Mouse (Mus musculus) midbrain, embryonic 14.5 days (tissue): ENCODE measurements around the gene Hpdl. TPM values are rescaled to one million over a fixed set of nuclear protein-coding genes. Genes with fewer than 3 reads are reported as not detected.

ENCODE experiments used
- ATAC-seq: fragments of 200-750 bp; cut with Nextera tagmentation; 2 replicates; pipeline ENCODE4 v1.8.0; 2017; ENCODE audit warnings: moderate number of reproducible peaks, moderate library complexity; ENCODE audit not compliant: low FRiP score, low TSS enrichment
- DNase-seq: peaks from one replicate; pipeline ENCODE4 v3.0.0-alpha.2; 2015
- H3K27ac ChIP-seq: fragments of 300-500 bp; sonication (generic); replicated peaks from 2 replicates; pipeline ENCODE4 v1.5.1; 2014; ENCODE audit warnings: mild to moderate bottlenecking, low read depth, low read length, moderate library complexity
- H3K27me3 ChIP-seq: fragments of 300-500 bp; sonication (generic); 2 replicates; pipeline ENCODE4 v1.6.1; 2014; ENCODE audit warnings: low read length, control low read depth, mixed read lengths; ENCODE audit not compliant: control insufficient read depth, insufficient read depth
- H3K36me3 ChIP-seq: fragments of 300-500 bp; sonication (generic); 2 replicates; pipeline ENCODE4 v1.6.1; 2014; ENCODE audit warnings: low read length, control low read depth; ENCODE audit not compliant: control insufficient read depth, insufficient read depth
- H3K4me1 ChIP-seq: fragments of 300-500 bp; sonication (generic); 2 replicates; pipeline ENCODE4 v1.6.1; 2014; ENCODE audit warnings: mild to moderate bottlenecking, antibody characterized with exemption, low read length, control low read depth; ENCODE audit not compliant: control insufficient read depth, insufficient read depth
- H3K4me2 ChIP-seq: fragments of 300-500 bp; sonication (generic); 2 replicates; pipeline ENCODE4 v1.6.1; 2014; ENCODE audit warnings: mild to moderate bottlenecking, low read length, moderate library complexity
- H3K4me3 ChIP-seq: fragments of 300-500 bp; sonication (generic); replicated peaks from 2 replicates; pipeline ENCODE4 v1.5.1; 2014; ENCODE audit warnings: low read depth, low read length
- H3K9ac ChIP-seq: fragments of 300-500 bp; sonication (generic); replicated peaks from 2 replicates; pipeline ENCODE4 v1.6.1; 2014; ENCODE audit warnings: mild to moderate bottlenecking, low read length, moderate library complexity
- H3K9me3 ChIP-seq: fragments of 300-500 bp; sonication (generic); 2 replicates; pipeline ENCODE4 v1.6.1; 2016; ENCODE audit warnings: low read length, control low read depth, mixed read lengths; ENCODE audit not compliant: control insufficient read depth
- WGBS: fragments of 180-500 bp; shearing (Covaris S2); extraction: QIAGEN DNeasy Blood & Tissue Kit; methylation state at CpG from one replicate; pipeline ENCODE4 v1.1.7; 2014; 5-methylcytosine and 5-hydroxymethylcytosine counted together
- polyA plus RNA-seq: library from polyadenylated mRNA; unstranded; fragments of >200 nt; fragmentation: Nextera tagmentation; extraction: Ambion mirVana; gene quantifications from 2 replicates; pipeline ENCODE4 v1.2.1, GENCODE M21; 2014

The Hpdl gene
- 1.1 and 1.2 TPM in 2 replicates for polyA plus RNA-seq

GRCm38 (mm10) chr4:116821694-116822016 lies at the start of gene Hpdl:
TSS of gene Hpdl (minus strand) at chr4:116821707.
- 14% methylated on average over 9 of the region's 9 CpGs for WGBS
- Histone ChIP-seq H3K9me3 (no peaks in the 10 kb centered on the region), H3K27me3 (peaks cover 22% of the 10 kb centered on the region; the same call in 1 of the 2 replicates), H3K4me1 (peaks cover 17% of the 10 kb centered on the region), H3K4me2 (peak within 1 kb of the TSS; percentile 80), H3K27ac (no peak within 1 kb of the TSS), H3K9ac (peak within 1 kb of the TSS; percentile 43), H3K4me3 (peak within 1 kb of the TSS; percentile 39), H3K36me3 (no peaks in the 10 kb centered on the region)
- DNase-seq = no peak
- ATAC-seq = 0 out of 2 replicates have a peak, but pooled peaks have one; percentile 33

- H3K9me3 ChIP-seq = no peaks in the 10 kb centered on the region
- no peak overlapping the region for H3K4me3 ChIP-seq
- H3K9ac ChIP-seq = no peak overlapping the region
- ATAC-seq (no peak), DNase-seq (no peak)
- H3K27me3 ChIP-seq = no peaks in the 10 kb centered on the region
- H3K36me3 ChIP-seq = no peaks in the 10 kb centered on the region
- no peak overlapping the region for H3K27ac ChIP-seq
- H3K4me1 ChIP-seq = no peaks in the 10 kb centered on the region
- WGBS = 71% methylated on average over 3 of the region's 3 CpGs
- no peak overlapping the region for H3K4me2 ChIP-seq
Measured at GRCm38 (mm10) chr4:116869898-116870297, 48.4 kb upstream of the Hpdl start.

GRCm38 (mm10) chr4:116862023-116862422 lies 40.5 kb upstream of the Hpdl start:
- DNase-seq = no peak
- no peak overlapping the region for H3K27ac ChIP-seq
- H3K4me3 ChIP-seq = no peak overlapping the region
- H3K4me2 ChIP-seq = no peak overlapping the region
- H3K9me3 ChIP-seq = no peaks in the 10 kb centered on the region
- no peaks in the 10 kb centered on the region for H3K36me3 ChIP-seq
- ATAC-seq = no peak
- no peaks in the 10 kb centered on the region for H3K4me1 ChIP-seq
- H3K9ac ChIP-seq = no peak overlapping the region
- 78% methylated on average over 8 of the region's 8 CpGs for WGBS
- H3K27me3 ChIP-seq = no peaks in the 10 kb centered on the region

- Histone ChIP-seq H3K27ac (no peak overlapping the region), H3K9me3 (no peaks in the 10 kb centered on the region)
- WGBS = 81% methylated on average over 5 of the region's 5 CpGs
Measured at GRCm38 (mm10) chr4:116859711-116860110, 38.2 kb upstream of the Hpdl start.

GRCm38 (mm10) chr4:116857203-116857602 lies 35.7 kb upstream of the Hpdl start:
- H3K27me3 ChIP-seq = no peaks in the 10 kb centered on the region
- ATAC-seq = no peak
- no peak overlapping the region for H3K4me2 ChIP-seq
- H3K4me3 ChIP-seq = no peak overlapping the region
- H3K4me1 ChIP-seq = peaks cover 6% of the 10 kb centered on the region; the same call in 1 of the 2 replicates
- H3K9me3 ChIP-seq = no peaks in the 10 kb centered on the region
- no peaks in the 10 kb centered on the region for H3K36me3 ChIP-seq
- no peak overlapping the region for H3K27ac ChIP-seq
- DNase-seq = peak; percentile 45
- H3K9ac ChIP-seq = no peak overlapping the region
- WGBS = 50% methylated on average over 10 of the region's 10 CpGs

More at GRCm38 (mm10) chr4:116859711-116860110, 38.2 kb upstream of the Hpdl start:
- H3K36me3 ChIP-seq = no peaks in the 10 kb centered on the region
- no peak overlapping the region for H3K9ac ChIP-seq
- H3K4me1 ChIP-seq = no peaks in the 10 kb centered on the region
- H3K4me2 ChIP-seq = no peak overlapping the region
- no peaks in the 10 kb centered on the region for H3K27me3 ChIP-seq
- ATAC-seq (no peak), DNase-seq (no peak)
- H3K4me3 ChIP-seq = no peak overlapping the region

- ATAC-seq (no peak), DNase-seq (peak; percentile 29)
- no peak overlapping the region for H3K9ac ChIP-seq
- H3K4me3 ChIP-seq = no peak overlapping the region
- H3K4me2 ChIP-seq = no peak overlapping the region
- H3K4me1 ChIP-seq = peaks cover 6% of the 10 kb centered on the region; the same call in 1 of the 2 replicates
- no peak overlapping the region for H3K27ac ChIP-seq
- 15% methylated on average over 2 of the region's 2 CpGs for WGBS
- no peaks in the 10 kb centered on the region for H3K27me3 ChIP-seq
- H3K36me3 ChIP-seq = no peaks in the 10 kb centered on the region
- no peaks in the 10 kb centered on the region for H3K9me3 ChIP-seq
Measured at GRCm38 (mm10) chr4:116854286-116854685, 32.8 kb upstream of the Hpdl start.

GRCm38 (mm10) chr4:116849901-116850300 lies 28.4 kb upstream of the Hpdl start:
- WGBS = 74% methylated on average over 3 of the region's 3 CpGs
- H3K36me3 ChIP-seq = no peaks in the 10 kb centered on the region
- peak; percentile 13 for DNase-seq
- no peak overlapping the region for H3K4me3 ChIP-seq
- H3K4me2 ChIP-seq = no peak overlapping the region
- no peak overlapping the region for H3K27ac ChIP-seq
- peaks cover 6% of the 10 kb centered on the region; the same call in 1 of the 2 replicates for H3K4me1 ChIP-seq
- H3K27me3 ChIP-seq = no peaks in the 10 kb centered on the region
- H3K9me3 ChIP-seq = no peaks in the 10 kb centered on the region
- H3K9ac ChIP-seq = no peak overlapping the region
- no peak for ATAC-seq

GRCm38 (mm10) chr4:116844324-116844723 lies 22.8 kb upstream of the Hpdl start:
- Histone ChIP-seq H3K9me3 (no peaks in the 10 kb centered on the region), H3K36me3 (no peaks in the 10 kb centered on the region), H3K4me3 (no peak overlapping the region), H3K4me1 (no peaks in the 10 kb centered on the region), H3K9ac (no peak overlapping the region), H3K4me2 (no peak overlapping the region), H3K27ac (no peak overlapping the region), H3K27me3 (no peaks in the 10 kb centered on the region)
- 97% methylated on average over 3 of the region's 3 CpGs for WGBS
- ATAC-seq (no peak), DNase-seq (no peak)

- H3K27ac ChIP-seq = no peak overlapping the region
- ATAC-seq (no peak), DNase-seq (no peak)
- H3K9ac ChIP-seq = no peak overlapping the region
- H3K9me3 ChIP-seq = no peaks in the 10 kb centered on the region
- no peak overlapping the region for H3K4me3 ChIP-seq
- no peaks in the 10 kb centered on the region for H3K36me3 ChIP-seq
- H3K4me2 ChIP-seq = no peak overlapping the region
- no peaks in the 10 kb centered on the region for H3K27me3 ChIP-seq
- H3K4me1 ChIP-seq = no peaks in the 10 kb centered on the region
- 90% methylated on average over 6 of the region's 6 CpGs for WGBS
Measured at GRCm38 (mm10) chr4:116840841-116841240, 19.3 kb upstream of the Hpdl start.
